Mouse (Mus musculus): ENCODE data around the gene Dennd5b. TPM values are rescaled to one million over a fixed set of nuclear protein-coding genes. Genes with fewer than 3 reads are reported as not detected.

The Dennd5b gene
- polyA plus RNA-seq, 1 experiment from 2014 or later = 7.5 TPM

DNA sequence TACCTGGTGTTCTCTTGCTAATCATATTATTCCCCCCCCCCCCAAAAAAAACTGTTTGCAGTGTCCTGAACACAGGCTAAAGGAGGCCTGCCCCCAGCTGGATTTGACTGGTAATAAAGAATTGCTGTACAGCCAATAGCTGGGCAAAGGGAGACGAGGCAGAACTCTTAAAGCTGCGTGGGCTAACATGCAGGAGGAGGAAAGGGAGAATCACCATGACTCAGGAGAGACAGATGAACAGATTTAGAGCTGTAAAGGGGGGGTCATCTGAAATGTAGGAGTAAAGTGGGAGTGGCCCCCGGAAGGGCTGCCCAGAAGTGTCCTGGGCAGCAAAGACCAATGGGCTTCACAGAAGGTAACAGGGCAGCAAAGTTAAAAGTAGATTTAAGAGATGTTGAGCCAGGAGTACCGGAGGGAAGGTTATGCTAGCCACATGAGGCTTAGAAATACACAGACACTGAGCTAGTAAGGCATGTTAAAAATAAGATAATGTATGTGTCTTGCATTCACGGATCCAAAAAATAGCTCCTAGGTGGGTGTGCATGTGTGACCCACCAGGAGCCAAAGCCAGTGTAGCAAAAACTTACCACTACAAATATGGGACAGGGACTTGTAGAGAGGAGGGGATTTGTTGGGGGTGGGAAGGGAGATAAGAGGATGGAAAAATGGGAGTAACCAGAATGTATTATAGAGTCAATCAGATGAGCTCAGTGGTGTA, 40.7 kb downstream of the Dennd5b start:
- DNase-seq (ENCODE audit: low spot score) = no peak
- ATAC-seq (ENCODE audit: insufficient number of reproducible peaks, low FRiP score, low TSS enrichment, low read depth) = no peak
- H3K4me1 ChIP-seq (ENCODE audit: control insufficient read depth, insufficient read depth, low read length) = no peaks in the 10 kb centered on the region
- 87% methylated on average over 5 of the region's 5 CpGs for WGBS
- H3K36me3 ChIP-seq (ENCODE audit: control insufficient read depth, insufficient read depth, low read length) = no peaks in the 10 kb centered on the region
- H3K27ac ChIP-seq (replicated peaks; ENCODE audit: low read depth, low read length) = no peak overlapping the region
- H3K9ac ChIP-seq (ENCODE audit: low read length) = no peak overlapping the region
- H3K9me3 ChIP-seq (ENCODE audit: control insufficient read depth, low read length) = no peaks in the 10 kb centered on the region
- no peaks in the 10 kb centered on the region for H3K27me3 ChIP-seq (ENCODE audit: control insufficient read depth, insufficient read depth, low read length)
- H3K4me2 ChIP-seq (ENCODE audit: low read depth, severe bottlenecking) = no peak overlapping the region
- H3K4me3 ChIP-seq (ENCODE audit: low read depth, low read length) = no peak overlapping the region

DNA sequence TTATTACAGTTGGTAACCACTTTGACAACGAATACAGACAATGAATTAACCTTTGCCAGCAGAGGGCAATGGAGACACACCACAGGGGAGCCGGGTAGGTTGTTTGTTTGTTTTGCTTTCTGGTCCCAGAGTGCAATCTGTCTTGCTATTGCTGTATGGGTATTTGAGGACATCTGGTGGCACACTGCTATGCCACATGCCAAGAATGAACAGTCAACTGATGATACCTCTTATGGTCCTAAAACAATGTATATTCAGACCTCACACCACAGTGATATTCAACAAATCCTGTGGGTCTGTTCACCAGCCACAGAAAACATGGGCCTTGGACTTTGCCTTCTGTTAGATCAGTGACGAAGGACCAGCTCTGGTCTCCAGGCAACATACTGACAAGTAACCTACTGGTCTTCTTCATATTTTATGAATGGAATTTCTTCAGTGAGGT, 43.5 kb downstream of the Dennd5b start:
- ATAC-seq (ENCODE audit: insufficient number of reproducible peaks, low FRiP score, low TSS enrichment, low read depth) = no peak
- no peak overlapping the region for H3K9ac ChIP-seq (ENCODE audit: low read length)
- no peak overlapping the region for H3K4me3 ChIP-seq (ENCODE audit: low read depth, low read length)
- 55% methylated on average over 3 of the region's 3 CpGs for WGBS
- no peak overlapping the region for H3K4me2 ChIP-seq (ENCODE audit: low read depth, severe bottlenecking)
- H3K27me3 ChIP-seq (ENCODE audit: control insufficient read depth, insufficient read depth, low read length) = no peaks in the 10 kb centered on the region
- H3K4me1 ChIP-seq (ENCODE audit: control insufficient read depth, insufficient read depth, low read length) = no peaks in the 10 kb centered on the region
- no peaks in the 10 kb centered on the region for H3K36me3 ChIP-seq (ENCODE audit: control insufficient read depth, insufficient read depth, low read length)
- no peak overlapping the region for H3K27ac ChIP-seq (replicated peaks; ENCODE audit: low read depth, low read length)
- no peak for DNase-seq (ENCODE audit: low spot score)
- H3K9me3 ChIP-seq (ENCODE audit: control insufficient read depth, low read length) = no peaks in the 10 kb centered on the region

DNA sequence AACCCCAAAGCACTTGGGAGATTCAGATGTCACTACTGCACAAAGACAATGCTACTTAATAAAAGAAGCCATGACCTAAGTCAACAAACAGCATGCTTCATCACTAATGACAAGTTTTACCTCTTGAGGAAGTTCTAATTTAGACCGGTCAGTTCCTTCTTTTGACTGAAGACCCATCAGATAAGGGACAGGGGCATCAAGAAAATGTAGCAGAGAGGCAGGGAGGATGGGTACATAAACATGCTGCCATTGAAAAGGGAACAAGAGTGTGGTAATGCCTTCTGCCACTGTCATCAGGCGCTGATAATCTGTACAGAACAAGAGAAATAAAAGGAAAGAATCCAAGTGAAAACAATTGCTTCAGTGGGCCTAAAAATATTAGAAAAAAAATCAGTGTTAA, 46.7 kb downstream of the Dennd5b start:
- Histone ChIP-seq H3K9ac (ENCODE audit: low read length) (no peak overlapping the region), H3K9me3 (ENCODE audit: control insufficient read depth, low read length) (no peaks in the 10 kb centered on the region), H3K36me3 (ENCODE audit: control insufficient read depth, insufficient read depth, low read length) (no peaks in the 10 kb centered on the region), H3K4me3 (ENCODE audit: low read depth, low read length) (no peak overlapping the region), H3K4me1 (ENCODE audit: control insufficient read depth, insufficient read depth, low read length) (no peaks in the 10 kb centered on the region), H3K4me2 (ENCODE audit: low read depth, severe bottlenecking) (no peak overlapping the region), H3K27me3 (ENCODE audit: control insufficient read depth, insufficient read depth, low read length) (no peaks in the 10 kb centered on the region), H3K27ac (replicated peaks; ENCODE audit: low read depth, low read length) (no peak overlapping the region)
- WGBS = 88% methylated on average over 2 of the region's 2 CpGs
- DNase-seq (ENCODE audit: low spot score) = no peak
- no peak for ATAC-seq (ENCODE audit: insufficient number of reproducible peaks, low FRiP score, low TSS enrichment, low read depth)

DNA sequence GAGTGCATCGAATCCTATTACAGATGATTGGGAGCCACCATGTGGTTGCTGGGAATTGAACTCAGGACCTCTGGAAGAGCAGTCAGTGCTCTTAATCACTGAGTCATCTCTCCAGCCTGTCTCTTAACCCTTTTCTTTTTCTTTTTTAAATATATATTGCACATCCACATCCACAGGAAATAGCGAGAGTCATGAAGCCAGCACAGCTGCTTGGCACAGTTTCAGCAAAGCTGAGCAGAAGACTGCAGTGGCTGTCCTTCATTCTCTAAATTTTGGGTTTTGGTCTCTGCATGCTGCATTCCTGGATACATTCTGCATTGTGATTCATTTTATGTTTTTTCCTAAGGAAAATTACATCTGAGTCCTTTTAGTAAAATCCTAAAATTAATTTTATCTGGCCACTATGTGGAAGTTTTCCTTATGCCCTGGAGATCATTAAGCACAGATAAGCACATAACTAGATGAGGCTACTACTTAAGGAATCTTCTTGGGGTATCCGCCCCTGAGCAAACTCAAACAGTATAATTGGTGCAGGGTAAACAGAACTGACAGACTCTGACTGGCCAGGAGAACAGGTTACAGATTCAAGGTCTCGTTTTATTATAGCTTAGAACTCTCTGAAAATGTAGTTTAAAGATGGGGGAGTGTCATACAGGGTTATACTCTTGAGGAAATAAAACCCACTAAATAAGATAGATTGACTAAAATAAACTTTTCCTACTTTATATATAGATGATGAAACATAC, 50.3 kb downstream of the Dennd5b start:
- no peak overlapping the region for H3K4me2 ChIP-seq (ENCODE audit: low read depth, severe bottlenecking)
- DNase-seq (ENCODE audit: low spot score) = no peak
- H3K27me3 ChIP-seq (ENCODE audit: control insufficient read depth, insufficient read depth, low read length) = no peaks in the 10 kb centered on the region
- 83% methylated on average over 4 of the region's 4 CpGs for WGBS
- no peak overlapping the region for H3K9ac ChIP-seq (ENCODE audit: low read length)
- H3K4me3 ChIP-seq (ENCODE audit: low read depth, low read length) = no peak overlapping the region
- H3K36me3 ChIP-seq (ENCODE audit: control insufficient read depth, insufficient read depth, low read length) = no peaks in the 10 kb centered on the region
- no peaks in the 10 kb centered on the region for H3K9me3 ChIP-seq (ENCODE audit: control insufficient read depth, low read length)
- H3K27ac ChIP-seq (replicated peaks; ENCODE audit: low read depth, low read length) = no peak overlapping the region
- H3K4me1 ChIP-seq (ENCODE audit: control insufficient read depth, insufficient read depth, low read length) = no peaks in the 10 kb centered on the region
- ATAC-seq (ENCODE audit: insufficient number of reproducible peaks, low FRiP score, low TSS enrichment, low read depth) = no peak

DNA sequence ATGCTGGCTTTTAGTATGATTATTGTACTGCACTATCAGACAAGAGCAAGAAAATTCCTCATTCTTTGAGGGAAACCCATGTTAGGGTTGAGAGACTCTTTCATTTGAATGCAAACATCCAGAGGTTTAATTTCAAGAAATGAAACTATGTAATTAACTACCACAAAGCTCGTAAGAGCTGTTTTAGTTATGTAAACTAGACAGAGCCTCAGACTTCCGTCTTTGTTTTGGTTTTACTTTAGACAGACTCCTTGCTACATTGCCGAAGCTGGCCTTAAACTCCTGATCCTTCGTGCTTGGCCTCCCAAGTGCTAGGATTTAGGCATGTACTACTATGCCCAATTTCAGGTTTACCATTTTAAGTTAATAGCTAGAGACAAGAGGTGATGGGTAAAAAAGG, 61.4 kb downstream of the Dennd5b start:
- Histone ChIP-seq H3K9me3 (ENCODE audit: control insufficient read depth, low read length) (no peaks in the 10 kb centered on the region), H3K9ac (ENCODE audit: low read length) (no peak overlapping the region), H3K4me2 (ENCODE audit: low read depth, severe bottlenecking) (no peak overlapping the region), H3K27me3 (ENCODE audit: control insufficient read depth, insufficient read depth, low read length) (no peaks in the 10 kb centered on the region), H3K4me1 (ENCODE audit: control insufficient read depth, insufficient read depth, low read length) (no peaks in the 10 kb centered on the region), H3K27ac (replicated peaks; ENCODE audit: low read depth, low read length) (no peak overlapping the region), H3K4me3 (ENCODE audit: low read depth, low read length) (no peak overlapping the region), H3K36me3 (ENCODE audit: control insufficient read depth, insufficient read depth, low read length) (no peaks in the 10 kb centered on the region)
- 87% methylated on average over 4 of the region's 4 CpGs for WGBS
- DNase-seq (ENCODE audit: low spot score) = no peak
- ATAC-seq (ENCODE audit: insufficient number of reproducible peaks, low FRiP score, low TSS enrichment, low read depth) = no peak

DNA sequence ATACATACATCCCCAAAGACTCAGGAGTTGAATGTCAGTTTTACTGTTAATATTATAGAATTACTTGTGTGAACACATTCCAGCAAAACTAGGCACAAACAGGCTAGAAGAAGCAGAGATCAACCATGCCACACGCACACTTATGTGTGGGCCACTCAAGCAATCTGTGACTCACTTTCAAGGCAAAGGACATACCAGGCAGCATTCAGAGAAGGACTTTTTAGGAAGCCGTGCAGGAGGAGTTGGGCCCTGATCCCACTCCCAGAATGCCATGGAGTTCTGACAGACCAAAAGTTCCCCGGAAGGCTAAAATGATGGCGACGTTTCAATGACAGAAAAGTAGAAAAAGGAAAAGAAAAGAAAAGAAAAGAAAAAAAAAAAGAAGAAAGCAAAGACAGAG, 69.3 kb downstream of the Dennd5b start:
- H3K36me3 ChIP-seq (ENCODE audit: control insufficient read depth, insufficient read depth, low read length) = no peaks in the 10 kb centered on the region
- DNase-seq (ENCODE audit: low spot score) (no peak), ATAC-seq (ENCODE audit: insufficient number of reproducible peaks, low FRiP score, low TSS enrichment, low read depth) (no peak)
- 91% methylated on average over 5 of the region's 5 CpGs for WGBS
- no peaks in the 10 kb centered on the region for H3K27me3 ChIP-seq (ENCODE audit: control insufficient read depth, insufficient read depth, low read length)
- H3K4me3 ChIP-seq (ENCODE audit: low read depth, low read length) = no peak overlapping the region
- H3K4me1 ChIP-seq (ENCODE audit: control insufficient read depth, insufficient read depth, low read length) = no peaks in the 10 kb centered on the region
- no peak overlapping the region for H3K9ac ChIP-seq (ENCODE audit: low read length)
- H3K4me2 ChIP-seq (ENCODE audit: low read depth, severe bottlenecking) = no peak overlapping the region
- H3K27ac ChIP-seq (replicated peaks; ENCODE audit: low read depth, low read length) = no peak overlapping the region
- H3K9me3 ChIP-seq (ENCODE audit: control insufficient read depth, low read length) = no peaks in the 10 kb centered on the region

DNA sequence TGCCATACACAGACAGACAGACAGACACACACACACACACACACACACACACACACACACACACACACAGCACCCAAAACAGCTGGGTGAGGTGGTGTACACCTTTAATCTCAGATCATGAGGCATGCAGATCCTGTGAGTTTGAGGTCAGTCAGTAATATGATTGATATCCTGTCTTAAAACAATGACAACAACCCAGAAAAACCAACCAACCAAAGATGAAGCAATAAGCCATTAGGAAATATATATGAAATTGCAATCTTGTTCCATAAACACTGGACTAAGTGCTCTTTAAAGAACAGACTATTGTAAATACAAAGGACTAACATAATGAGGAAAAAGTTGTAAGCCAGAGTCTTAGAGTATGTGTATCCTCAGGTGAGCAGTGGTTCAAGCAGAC, 70.1 kb downstream of the Dennd5b start:
- Histone ChIP-seq H3K4me1 (ENCODE audit: control insufficient read depth, insufficient read depth, low read length) (no peaks in the 10 kb centered on the region), H3K36me3 (ENCODE audit: control insufficient read depth, insufficient read depth, low read length) (no peaks in the 10 kb centered on the region), H3K4me2 (ENCODE audit: low read depth, severe bottlenecking) (no peak overlapping the region), H3K27ac (replicated peaks; ENCODE audit: low read depth, low read length) (no peak overlapping the region), H3K9me3 (ENCODE audit: control insufficient read depth, low read length) (no peaks in the 10 kb centered on the region), H3K9ac (ENCODE audit: low read length) (no peak overlapping the region), H3K27me3 (ENCODE audit: control insufficient read depth, insufficient read depth, low read length) (no peaks in the 10 kb centered on the region), H3K4me3 (ENCODE audit: low read depth, low read length) (no peak overlapping the region)
- DNase-seq (ENCODE audit: low spot score) = no peak
- ATAC-seq (ENCODE audit: insufficient number of reproducible peaks, low FRiP score, low TSS enrichment, low read depth) = no peak

DNA sequence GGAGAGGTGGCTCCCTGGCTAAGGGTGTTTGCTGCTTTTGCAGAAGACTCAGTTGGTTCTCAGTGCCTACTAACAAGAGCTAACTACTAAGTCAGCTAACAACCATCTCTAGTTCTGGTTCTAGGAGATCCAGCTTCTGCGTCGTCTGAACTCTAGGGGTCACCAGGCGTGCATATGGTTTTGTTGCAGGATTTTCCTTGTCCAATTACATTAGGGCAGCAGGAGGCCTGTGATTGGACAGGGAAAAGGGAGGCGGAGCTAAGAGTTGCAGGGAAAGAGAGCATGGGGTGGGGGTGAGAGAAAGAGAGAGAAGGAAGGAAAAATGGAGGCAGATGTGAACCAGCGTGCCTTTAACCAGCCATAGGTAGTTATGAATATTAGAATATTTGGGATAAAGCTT, 83.0 kb downstream of the Dennd5b start:
- H3K36me3 ChIP-seq (ENCODE audit: control insufficient read depth, insufficient read depth, low read length) = no peaks in the 10 kb centered on the region; the same call in 1 of the 2 replicates

More for the DNA sequence above, 83.0 kb downstream of the Dennd5b start:
- Histone ChIP-seq H3K4me3 (ENCODE audit: low read depth, low read length) (no peak overlapping the region), H3K9me3 (ENCODE audit: control insufficient read depth, low read length) (no peaks in the 10 kb centered on the region), H3K4me1 (ENCODE audit: control insufficient read depth, insufficient read depth, low read length) (no peaks in the 10 kb centered on the region), H3K27me3 (ENCODE audit: control insufficient read depth, insufficient read depth, low read length) (no peaks in the 10 kb centered on the region), H3K27ac (replicated peaks; ENCODE audit: low read depth, low read length) (no peak overlapping the region), H3K4me2 (ENCODE audit: low read depth, severe bottlenecking) (no peak overlapping the region), H3K9ac (ENCODE audit: low read length) (no peak overlapping the region)
- ATAC-seq (ENCODE audit: insufficient number of reproducible peaks, low FRiP score, low TSS enrichment, low read depth) (no peak), DNase-seq (ENCODE audit: low spot score) (no peak)
- 80% methylated on average over 5 of the region's 5 CpGs for WGBS
